Mouse (Mus musculus): Measurements from ENCODE around the gene Acnat1. TPM values are rescaled to one million over a fixed set of nuclear protein-coding genes. Genes with fewer than 3 reads are reported as not detected.

Acnat1 gene
- polyA plus RNA-seq, 1 experiment from 2014 or later: not detected

Other genes with a start within 250 kb of the Acnat1 start
- not detected in 3 replicates for gene Acnat2, start 65.8 kb downstream of the Acnat1 start, polyA plus RNA-seq (2018)
- not detected in 3 replicates for gene Baat, start 32.6 kb upstream of the Acnat1 start, polyA plus RNA-seq (2018)
- 16.6 to 26.8 TPM (median 24.5 TPM) in 3 replicates for gene Mrpl50, start 47.2 kb upstream of the Acnat1 start, polyA plus RNA-seq (2018)
- 2.0 to 4.0 TPM (median 3.0 TPM) in 3 replicates for gene Zfp189, start 47.3 kb upstream of the Acnat1 start, polyA plus RNA-seq (2018)
- gene Aldob, start 75.6 kb upstream of the Acnat1 start, polyA plus RNA-seq (2018): not detected in 3 replicates
- not detected in 3 replicates for gene Tmem246, start 124.0 kb upstream of the Acnat1 start, polyA plus RNA-seq (2018)
- 27.6 to 28.7 TPM (median 28.4 TPM) in 3 replicates for gene Rnf20, start 158.1 kb upstream of the Acnat1 start, polyA plus RNA-seq (2018)
- gene Ppp3r2, start 208.1 kb upstream of the Acnat1 start, polyA plus RNA-seq (2018): not detected in 3 replicates